Mouse (Mus musculus): ENCODE measurements around the gene Ms4a6d. TPM values are rescaled to one million over a fixed set of nuclear protein-coding genes. Genes with fewer than 3 reads are reported as not detected.

Gene Ms4a6d
- polyA plus RNA-seq, 1 experiment, result 2.2 TPM

- H3K27ac ChIP-seq (ENCODE audit: insufficient read depth, low read length), result no peak within 1 kb of the TSS
- H3K4me1 ChIP-seq (ENCODE audit: control insufficient read depth, insufficient read depth, low read length), result peaks cover 5% of the 10 kb centered on the region; the same call in 1 of the 2 replicates
- H3K4me3 ChIP-seq (ENCODE audit: insufficient read depth, low read length), result no peak within 1 kb of the TSS
- TF ChIP-seq POLR2A (IDR thresholded peaks at IDR 0.05; ENCODE audit: low read depth, low read length) (no peak), CTCF (IDR thresholded peaks at IDR 0.05; ENCODE audit: borderline replicate concordance, insufficient read depth, low read length) (no peak)
Observed at GRCm38 (mm10) chr19:11623551-11623950, 18.9 kb upstream of the Ms4a6d start, which contains the start of gene Ms4a2. Ms4a2 (minus strand) TSS chr19:11623719.

- no peak overlapping the region for H3K4me3 ChIP-seq (ENCODE audit: insufficient read depth, low read length)
- H3K4me1 ChIP-seq (ENCODE audit: control insufficient read depth, insufficient read depth, low read length), result peaks cover 12% of the 10 kb centered on the region
- no peak overlapping the region for H3K27ac ChIP-seq (ENCODE audit: insufficient read depth, low read length)
- TF ChIP-seq CTCF (IDR thresholded peaks at IDR 0.05; ENCODE audit: borderline replicate concordance, insufficient read depth, low read length) (no peak), POLR2A (IDR thresholded peaks at IDR 0.05; ENCODE audit: low read depth, low read length) (no peak)
Observed at GRCm38 (mm10) chr19:11617983-11618382, 13.3 kb upstream of the Ms4a6d start.

GRCm38 (mm10) chr19:11614805-11615204 lies 10.2 kb upstream of the Ms4a6d start:
- TF ChIP-seq CTCF (IDR thresholded peaks at IDR 0.05; ENCODE audit: borderline replicate concordance, insufficient read depth, low read length) (no peak), POLR2A (IDR thresholded peaks at IDR 0.05; ENCODE audit: low read depth, low read length) (no peak)
- H3K4me3 ChIP-seq (ENCODE audit: insufficient read depth, low read length), result no peak overlapping the region
- peak overlapping the region; percentile 68 for H3K27ac ChIP-seq (ENCODE audit: insufficient read depth, low read length)
- peaks cover 12% of the 10 kb centered on the region for H3K4me1 ChIP-seq (ENCODE audit: control insufficient read depth, insufficient read depth, low read length)

GRCm38 (mm10) chr19:11613776-11614443 lies 9.3 kb upstream of the Ms4a6d start:
- H3K4me3 ChIP-seq (ENCODE audit: insufficient read depth, low read length), result no peak overlapping the region
- peak overlapping the region; percentile 75 for H3K27ac ChIP-seq (ENCODE audit: insufficient read depth, low read length)
- H3K4me1 ChIP-seq (ENCODE audit: control insufficient read depth, insufficient read depth, low read length), result peaks cover 10% of the 10 kb centered on the region

GRCm38 (mm10) chr19:11613084-11613483 lies 8.4 kb upstream of the Ms4a6d start:
- Histone ChIP-seq H3K4me3 (ENCODE audit: insufficient read depth, low read length) (no peak overlapping the region), H3K4me1 (ENCODE audit: control insufficient read depth, insufficient read depth, low read length) (peaks cover 4% of the 10 kb centered on the region), H3K27ac (ENCODE audit: insufficient read depth, low read length) (no peak overlapping the region)
- TF ChIP-seq CTCF (IDR thresholded peaks at IDR 0.05; ENCODE audit: borderline replicate concordance, insufficient read depth, low read length) (no peak), POLR2A (IDR thresholded peaks at IDR 0.05; ENCODE audit: low read depth, low read length) (no peak)

More at GRCm38 (mm10) chr19:11613776-11614443, 9.3 kb upstream of the Ms4a6d start:
- TF ChIP-seq CTCF (IDR thresholded peaks at IDR 0.05; ENCODE audit: borderline replicate concordance, insufficient read depth, low read length), result no peak
- TF ChIP-seq POLR2A (IDR thresholded peaks at IDR 0.05; ENCODE audit: low read depth, low read length), result no peak

GRCm38 (mm10) chr19:11612293-11612692 lies 7.6 kb upstream of the Ms4a6d start:
- TF ChIP-seq CTCF (IDR thresholded peaks at IDR 0.05; ENCODE audit: borderline replicate concordance, insufficient read depth, low read length), result no peak
- Histone ChIP-seq H3K4me3 (ENCODE audit: insufficient read depth, low read length) (no peak overlapping the region), H3K27ac (ENCODE audit: insufficient read depth, low read length) (peak overlapping the region; percentile 68; the same call in 1 of the 2 replicates), H3K4me1 (ENCODE audit: control insufficient read depth, insufficient read depth, low read length) (peaks cover 4% of the 10 kb centered on the region)

- Histone ChIP-seq H3K4me3 (ENCODE audit: insufficient read depth, low read length) (no peak overlapping the region), H3K27ac (ENCODE audit: insufficient read depth, low read length) (peak overlapping the region; percentile 68), H3K4me1 (ENCODE audit: control insufficient read depth, insufficient read depth, low read length) (peaks cover 4% of the 10 kb centered on the region)
- TF ChIP-seq CTCF (IDR thresholded peaks at IDR 0.05; ENCODE audit: borderline replicate concordance, insufficient read depth, low read length) (peak; percentile 40; the same call in 1 of the 2 replicates), POLR2A (IDR thresholded peaks at IDR 0.05; ENCODE audit: low read depth, low read length) (no peak)
Observed at GRCm38 (mm10) chr19:11611541-11611945, 6.9 kb upstream of the Ms4a6d start.

- no peak overlapping the region for H3K4me3 ChIP-seq (ENCODE audit: insufficient read depth, low read length)
- H3K27ac ChIP-seq (ENCODE audit: insufficient read depth, low read length), result no peak overlapping the region
- no peaks in the 10 kb centered on the region for H3K4me1 ChIP-seq (ENCODE audit: control insufficient read depth, insufficient read depth, low read length)
- TF ChIP-seq CTCF (IDR thresholded peaks at IDR 0.05; ENCODE audit: borderline replicate concordance, insufficient read depth, low read length) (no peak), POLR2A (IDR thresholded peaks at IDR 0.05; ENCODE audit: low read depth, low read length) (no peak)
Observed at GRCm38 (mm10) chr19:11608172-11608571, 3.5 kb upstream of the Ms4a6d start.

GRCm38 (mm10) chr19:11602026-11602425 lies 2.6 kb downstream of the Ms4a6d start:
- H3K27ac ChIP-seq (ENCODE audit: insufficient read depth, low read length), result no peak overlapping the region
- TF ChIP-seq CTCF (IDR thresholded peaks at IDR 0.05; ENCODE audit: borderline replicate concordance, insufficient read depth, low read length) (0 out of 2 replicates have a peak, but pooled peaks have one; percentile 36), POLR2A (IDR thresholded peaks at IDR 0.05; ENCODE audit: low read depth, low read length) (no peak)
- H3K4me1 ChIP-seq (ENCODE audit: control insufficient read depth, insufficient read depth, low read length), result no peaks in the 10 kb centered on the region
- H3K4me3 ChIP-seq (ENCODE audit: insufficient read depth, low read length), result no peak overlapping the region

GRCm38 (mm10) chr19:11601349-11601748 lies 3.3 kb downstream of the Ms4a6d start:
- Histone ChIP-seq H3K4me3 (ENCODE audit: insufficient read depth, low read length) (no peak overlapping the region), H3K27ac (ENCODE audit: insufficient read depth, low read length) (no peak overlapping the region), H3K4me1 (ENCODE audit: control insufficient read depth, insufficient read depth, low read length) (no peaks in the 10 kb centered on the region)
- TF ChIP-seq POLR2A (IDR thresholded peaks at IDR 0.05; ENCODE audit: low read depth, low read length) (no peak), CTCF (IDR thresholded peaks at IDR 0.05; ENCODE audit: borderline replicate concordance, insufficient read depth, low read length) (no peak)

Data from embryonic fibroblast, embryonic 13.5 days (primary cell).